Mouse (Mus musculus): ENCODE results near the gene Zfp689. TPM values are rescaled to one million over a fixed set of nuclear protein-coding genes. Genes with fewer than 3 reads are reported as not detected.
"Not testable (repeated sequence)": the region's sequence is repeated elsewhere in the genome, so short reads cannot be mapped to it uniquely, and the experiment has no call there.

Gene Zfp689
- polyA plus RNA-seq, 1 experiment from 2014 or later = 17.6 TPM

DNA sequence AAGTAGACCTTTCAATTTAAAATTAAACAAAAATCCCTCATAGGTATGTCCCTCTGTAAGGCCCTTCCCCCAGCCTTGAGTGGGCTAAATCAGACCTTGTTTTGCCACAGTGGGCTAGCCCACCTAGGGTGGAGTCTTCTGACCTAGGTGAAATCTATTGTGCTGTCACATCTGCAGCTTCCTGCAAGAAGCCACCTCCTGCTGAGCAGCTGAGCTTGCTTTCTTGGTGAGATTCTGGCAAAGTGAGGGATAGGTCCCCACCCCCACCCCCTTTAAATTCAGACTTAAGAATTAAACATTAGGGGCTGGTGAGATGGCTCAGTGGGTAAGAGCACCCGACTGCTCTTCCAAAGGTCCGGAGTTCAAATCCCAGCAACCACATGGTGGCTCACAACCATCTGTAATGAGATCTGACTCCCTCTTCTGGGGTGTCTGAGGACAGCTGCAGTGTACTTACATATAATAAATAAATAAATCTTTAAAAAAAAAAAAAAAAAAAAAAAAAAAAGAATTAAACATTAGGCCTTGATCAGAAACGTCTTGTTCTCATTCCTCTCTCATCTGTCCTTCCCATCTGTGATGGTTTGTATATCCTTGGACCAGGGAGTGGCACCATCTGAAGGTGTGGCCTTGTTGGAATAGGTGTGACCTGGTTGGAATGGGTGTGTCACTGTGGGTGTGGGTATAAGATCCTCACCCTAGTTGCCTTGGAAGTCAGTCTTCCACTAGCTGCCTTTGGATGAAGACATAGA is 9.6 kb upstream of the Zfp689 start:
- not testable (repeated sequence) for ATAC-seq; H3K36me3 ChIP-seq (ENCODE audit: control insufficient read depth, insufficient read depth, low read length); H3K4me1 ChIP-seq (ENCODE audit: control insufficient read depth, insufficient read depth, low read length); H3K9ac ChIP-seq (ENCODE audit: low read depth, low read length); H3K4me2 ChIP-seq (ENCODE audit: low read length); H3K27me3 ChIP-seq (ENCODE audit: control insufficient read depth, insufficient read depth, low read depth, low read length); H3K9me3 ChIP-seq (replicated peaks; ENCODE audit: control insufficient read depth, low read length, poor library complexity, severe bottlenecking); H3K27ac ChIP-seq (ENCODE audit: low read length); H3K4me3 ChIP-seq (ENCODE audit: low read depth, low read length)
- WGBS = 78% methylated on average over 3 of the region's 3 CpGs

GRCm38 (mm10) chr7:127454905-127455304 is 5.9 kb upstream of the Zfp689 start:
- Histone ChIP-seq H3K4me3 (ENCODE audit: low read depth, low read length) (no peak overlapping the region), H3K36me3 (ENCODE audit: control insufficient read depth, insufficient read depth, low read length) (peaks cover 9% of the 10 kb centered on the region), H3K4me1 (ENCODE audit: control insufficient read depth, insufficient read depth, low read length) (peaks cover 30% of the 10 kb centered on the region), H3K9ac (ENCODE audit: low read depth, low read length) (no peak overlapping the region), H3K4me2 (ENCODE audit: low read length) (no peak overlapping the region), H3K27ac (ENCODE audit: low read length) (no peak overlapping the region), H3K9me3 (replicated peaks; ENCODE audit: control insufficient read depth, low read length, poor library complexity, severe bottlenecking) (no peaks in the 10 kb centered on the region), H3K27me3 (ENCODE audit: control insufficient read depth, insufficient read depth, low read depth, low read length) (no peaks in the 10 kb centered on the region)
- 96% methylated on average over 7 of the region's 7 CpGs for WGBS
- ATAC-seq = no peak

GRCm38 (mm10) chr7:127453056-127453455 is 4.1 kb upstream of the Zfp689 start:
- ATAC-seq = no peak
- WGBS = 96% methylated on average over 2 of the region's 2 CpGs

GRCm38 (mm10) chr7:127449966-127450365 is 1.0 kb upstream of the Zfp689 start:
- ATAC-seq = no peak
- H3K4me2 ChIP-seq (ENCODE audit: low read length) = peak overlapping the region; percentile 76
- peak overlapping the region; percentile 95 for H3K9ac ChIP-seq (ENCODE audit: low read depth, low read length)
- peaks cover 40% of the 10 kb centered on the region for H3K4me1 ChIP-seq (ENCODE audit: control insufficient read depth, insufficient read depth, low read length)
- H3K36me3 ChIP-seq (ENCODE audit: control insufficient read depth, insufficient read depth, low read length) = no peaks in the 10 kb centered on the region
- no peaks in the 10 kb centered on the region for H3K27me3 ChIP-seq (ENCODE audit: control insufficient read depth, insufficient read depth, low read depth, low read length)
- H3K4me3 ChIP-seq (ENCODE audit: low read depth, low read length) = peak overlapping the region; percentile 76
- WGBS = 78% methylated on average over 7 of the region's 7 CpGs
- H3K27ac ChIP-seq (ENCODE audit: low read length) = peak overlapping the region; percentile 97
- no peaks in the 10 kb centered on the region for H3K9me3 ChIP-seq (replicated peaks; ENCODE audit: control insufficient read depth, low read length, poor library complexity, severe bottlenecking)

More at GRCm38 (mm10) chr7:127453056-127453455, 4.1 kb upstream of the Zfp689 start:
- peaks cover 5% of the 10 kb centered on the region for H3K36me3 ChIP-seq (ENCODE audit: control insufficient read depth, insufficient read depth, low read length)
- no peak overlapping the region for H3K4me3 ChIP-seq (ENCODE audit: low read depth, low read length)
- H3K4me1 ChIP-seq (ENCODE audit: control insufficient read depth, insufficient read depth, low read length) = peaks cover 31% of the 10 kb centered on the region
- no peak overlapping the region for H3K9ac ChIP-seq (ENCODE audit: low read depth, low read length)
- H3K27me3 ChIP-seq (ENCODE audit: control insufficient read depth, insufficient read depth, low read depth, low read length) = no peaks in the 10 kb centered on the region
- no peaks in the 10 kb centered on the region for H3K9me3 ChIP-seq (replicated peaks; ENCODE audit: control insufficient read depth, low read length, poor library complexity, severe bottlenecking)
- no peak overlapping the region for H3K27ac ChIP-seq (ENCODE audit: low read length)
- H3K4me2 ChIP-seq (ENCODE audit: low read length) = no peak overlapping the region

GRCm38 (mm10) chr7:127443976-127444375 is 5.0 kb downstream of the Zfp689 start:
- Histone ChIP-seq H3K4me1 (ENCODE audit: control insufficient read depth, insufficient read depth, low read length) (peaks cover 9% of the 10 kb centered on the region), H3K27me3 (ENCODE audit: control insufficient read depth, insufficient read depth, low read depth, low read length) (no peaks in the 10 kb centered on the region), H3K9ac (ENCODE audit: low read depth, low read length) (no peak overlapping the region), H3K36me3 (ENCODE audit: control insufficient read depth, insufficient read depth, low read length) (peaks cover 22% of the 10 kb centered on the region), H3K9me3 (replicated peaks; ENCODE audit: control insufficient read depth, low read length, poor library complexity, severe bottlenecking) (no peaks in the 10 kb centered on the region), H3K4me2 (ENCODE audit: low read length) (no peak overlapping the region), H3K4me3 (ENCODE audit: low read depth, low read length) (no peak overlapping the region), H3K27ac (ENCODE audit: low read length) (no peak overlapping the region)
- WGBS = 89% methylated on average over 20 of the region's 20 CpGs
- no peak for ATAC-seq

- Histone ChIP-seq H3K4me1 (ENCODE audit: control insufficient read depth, insufficient read depth, low read length) (no peaks in the 10 kb centered on the region), H3K4me3 (ENCODE audit: low read depth, low read length) (no peak overlapping the region), H3K36me3 (ENCODE audit: control insufficient read depth, insufficient read depth, low read length) (peaks cover 4% of the 10 kb centered on the region; the same call in 1 of the 2 replicates), H3K27me3 (ENCODE audit: control insufficient read depth, insufficient read depth, low read depth, low read length) (no peaks in the 10 kb centered on the region), H3K4me2 (ENCODE audit: low read length) (no peak overlapping the region), H3K9ac (ENCODE audit: low read depth, low read length) (no peak overlapping the region), H3K9me3 (replicated peaks; ENCODE audit: control insufficient read depth, low read length, poor library complexity, severe bottlenecking) (no peaks in the 10 kb centered on the region; the same call in 1 of the 2 replicates), H3K27ac (ENCODE audit: low read length) (no peak overlapping the region)
- no peak for ATAC-seq
- WGBS = 85% methylated on average over 3 of the region's 3 CpGs
Measured at GRCm38 (mm10) chr7:127437724-127438123, 11.2 kb downstream of the Zfp689 start.

DNA sequence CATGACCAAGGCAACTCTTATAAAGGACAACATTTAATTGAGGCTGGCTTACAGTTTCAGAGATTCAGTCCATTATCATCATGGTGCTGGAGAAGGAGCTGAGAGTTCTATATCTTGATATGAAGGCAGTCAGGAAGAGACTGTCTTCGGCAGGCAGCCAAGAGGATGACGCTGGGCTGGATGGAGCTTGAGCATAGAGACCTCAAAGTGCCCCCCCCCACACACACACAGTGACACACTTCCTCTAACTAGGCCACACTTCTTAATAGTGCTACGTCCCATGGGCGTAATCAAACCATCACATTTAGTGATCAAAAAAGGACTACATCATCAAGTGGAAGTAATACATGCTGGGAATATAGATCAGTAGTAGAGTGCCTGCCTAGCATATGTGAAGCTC is 13.8 kb downstream of the Zfp689 start:
- Histone ChIP-seq H3K27me3 (ENCODE audit: control insufficient read depth, insufficient read depth, low read depth, low read length) (no peaks in the 10 kb centered on the region), H3K9ac (ENCODE audit: low read depth, low read length) (no peak overlapping the region), H3K36me3 (ENCODE audit: control insufficient read depth, insufficient read depth, low read length) (no peaks in the 10 kb centered on the region), H3K4me3 (ENCODE audit: low read depth, low read length) (no peak overlapping the region), H3K27ac (ENCODE audit: low read length) (no peak overlapping the region), H3K4me2 (ENCODE audit: low read length) (no peak overlapping the region), H3K4me1 (ENCODE audit: control insufficient read depth, insufficient read depth, low read length) (no peaks in the 10 kb centered on the region), H3K9me3 (replicated peaks; ENCODE audit: control insufficient read depth, low read length, poor library complexity, severe bottlenecking) (no peaks in the 10 kb centered on the region; the same call in 1 of the 2 replicates)
- WGBS = 91% methylated on average over 4 of the region's 4 CpGs
- ATAC-seq = no peak

GRCm38 (mm10) chr7:127426354-127426753 is 22.6 kb downstream of the Zfp689 start:
- no peak overlapping the region for H3K4me2 ChIP-seq (ENCODE audit: low read length)
- ATAC-seq = no peak
- H3K9ac ChIP-seq (ENCODE audit: low read depth, low read length) = no peak overlapping the region
- H3K4me3 ChIP-seq (ENCODE audit: low read depth, low read length) = no peak overlapping the region
- H3K9me3 ChIP-seq (replicated peaks; ENCODE audit: control insufficient read depth, low read length, poor library complexity, severe bottlenecking) = no peaks in the 10 kb centered on the region
- H3K27ac ChIP-seq (ENCODE audit: low read length) = no peak overlapping the region
- H3K4me1 ChIP-seq (ENCODE audit: control insufficient read depth, insufficient read depth, low read length) = peaks cover under 1% of the 10 kb centered on the region
- no peaks in the 10 kb centered on the region for H3K36me3 ChIP-seq (ENCODE audit: control insufficient read depth, insufficient read depth, low read length)
- 79% methylated on average over 3 of the region's 3 CpGs for WGBS
- H3K27me3 ChIP-seq (ENCODE audit: control insufficient read depth, insufficient read depth, low read depth, low read length) = no peaks in the 10 kb centered on the region

DNA sequence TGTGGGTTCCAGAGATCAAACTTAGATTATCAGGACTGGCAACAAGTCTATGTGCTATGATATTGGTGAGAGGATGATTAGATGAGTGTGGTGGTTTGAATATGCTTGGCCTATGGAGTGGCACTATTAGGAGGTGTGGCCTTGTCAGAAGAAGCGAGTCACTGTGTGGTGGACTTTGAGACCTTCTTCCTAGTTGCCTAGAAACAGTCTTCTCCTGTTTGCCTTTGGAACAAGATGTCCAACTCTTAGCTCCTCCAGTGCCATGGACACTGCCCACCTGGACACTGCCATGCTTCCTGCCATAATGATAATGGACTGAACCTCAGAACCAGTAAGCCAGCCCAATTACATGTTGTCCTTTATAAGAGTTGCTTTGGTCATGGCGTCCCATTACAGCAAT is 23.0 kb downstream of the Zfp689 start:
- Histone ChIP-seq H3K4me2 (ENCODE audit: low read length) (no peak overlapping the region), H3K4me1 (ENCODE audit: control insufficient read depth, insufficient read depth, low read length) (peaks cover 5% of the 10 kb centered on the region), H3K9ac (ENCODE audit: low read depth, low read length) (no peak overlapping the region), H3K4me3 (ENCODE audit: low read depth, low read length) (no peak overlapping the region), H3K9me3 (replicated peaks; ENCODE audit: control insufficient read depth, low read length, poor library complexity, severe bottlenecking) (no peaks in the 10 kb centered on the region), H3K27ac (ENCODE audit: low read length) (no peak overlapping the region), H3K27me3 (ENCODE audit: control insufficient read depth, insufficient read depth, low read depth, low read length) (no peaks in the 10 kb centered on the region), H3K36me3 (ENCODE audit: control insufficient read depth, insufficient read depth, low read length) (no peaks in the 10 kb centered on the region)
- ATAC-seq = no peak
- WGBS = 97% methylated on average over 2 of the region's 2 CpGs
